Mouse (Mus musculus): ENCODE results near the gene Map7d1.

The Map7d1 gene

GRCm38 (mm10) chr4:126256131-126256791, at the start of gene Map7d1:
Map7d1 (minus strand) TSS chr4:126256343.
- ChIA-PET CTCF (interaction anchor here in 3 of 4 experiments (0.5 to 2.3 kb wide), 9 partner anchors 10 to 769 kb away, joined by 3 to 7 read pairs (median 3); partner anchors contain the start of genes Adprhl2 (in 2 of the 3) and Thrap3 (in 1 of the 3)), POLR2A (interaction anchor here in 3 of 4 experiments (0.5 to 7.0 kb wide), 36 partner anchors 8 to 711 kb away, joined by 3 to 52 read pairs (median 4); partner anchors contain the start of genes Ago1 (in 1 of the 3), Col8a2 (in 1 of the 3) and Sh3d21 (in 1 of the 3))

GRCm38 (mm10) chr4:126305428-126305827, 49.3 kb upstream of the Map7d1 start:
- ChIA-PET CTCF (interaction anchor here (0.6 to 1.3 kb wide), 7 partner anchors 9 to 149 kb away, joined by 3 to 13 read pairs (median 3); partner anchors contain the start of gene Trappc3 (in 1 of the 4)), POLR2A (interaction anchor here in 2 of 4 experiments (1.6 to 2.1 kb wide), 3 partner anchors 8 to 27 kb away, joined by 3 to 5 read pairs (median 5); no protein-coding TSS in a partner anchor)

DNA sequence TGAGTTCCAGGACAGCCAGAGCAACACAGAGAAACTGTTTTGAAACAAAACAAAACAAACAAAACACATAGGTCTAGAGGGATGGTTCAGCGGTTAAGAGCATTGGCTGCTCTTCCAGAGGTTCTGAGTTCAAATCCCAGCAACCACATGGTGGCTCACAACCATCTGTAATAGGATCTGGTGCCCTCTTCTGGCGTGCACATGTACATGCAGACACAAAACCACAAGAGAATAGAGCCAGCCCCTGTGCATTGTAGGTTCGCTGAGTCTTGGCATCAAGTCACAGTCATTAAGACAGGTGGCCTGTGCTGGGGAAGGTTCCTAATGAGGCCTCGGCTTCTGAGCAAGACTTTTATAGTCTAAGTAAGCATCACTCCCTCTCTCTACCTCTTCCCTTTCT, 47.7 kb upstream of the Map7d1 start:
- ChIA-PET CTCF (interaction anchor here (0.6 to 1.3 kb wide), 7 partner anchors 8 to 55 kb away, joined by 3 to 6 read pairs (median 3); partner anchors contain the start of gene Trappc3 (in 1 of the 4)), POLR2A (interaction anchor here in 2 of 4 experiments (0.7 to 2.1 kb wide), 3 partner anchors 25 to 26 kb away, joined by 3 to 5 read pairs (median 3); no protein-coding TSS in a partner anchor)

DNA sequence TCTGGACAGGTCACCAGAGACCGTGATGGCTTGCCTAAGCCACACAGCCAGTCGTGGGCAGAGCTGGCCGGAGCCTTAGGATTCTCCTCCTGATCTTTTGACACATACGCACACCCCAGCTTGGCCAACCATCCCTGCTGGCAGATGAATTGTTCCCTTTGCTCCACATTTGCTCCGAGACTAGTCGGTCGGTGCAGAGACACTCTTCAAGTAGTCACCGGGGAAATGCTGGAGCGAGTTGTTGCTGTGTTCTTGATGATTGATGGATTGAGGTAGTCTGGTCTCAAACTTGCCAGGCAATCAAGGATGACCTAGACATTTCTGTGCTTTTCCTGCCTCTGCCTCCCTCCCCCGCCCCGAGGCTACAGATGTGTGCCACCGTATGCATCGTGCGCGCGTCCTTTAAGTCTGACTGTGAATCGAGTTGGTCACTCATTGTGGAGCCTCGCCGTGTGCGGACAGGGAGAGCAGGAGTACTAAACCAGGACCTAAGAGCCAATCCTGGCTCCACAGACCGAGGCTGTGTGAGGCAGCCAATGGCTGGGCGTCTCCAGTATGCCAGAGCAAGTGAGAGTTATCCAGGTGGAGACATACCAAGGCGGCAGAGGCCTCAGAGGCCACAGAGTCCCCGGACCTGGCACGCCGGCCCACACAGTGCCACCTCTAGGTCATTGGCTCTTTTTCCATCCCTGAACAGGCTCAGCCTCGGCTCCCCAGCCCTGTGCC, 45.6 kb upstream of the Map7d1 start:
- CTCF ChIA-PET: interaction anchor here in 3 of 4 experiments (1.0 to 1.4 kb wide), 4 partner anchors 8 to 40 kb away, joined by 3 to 4 read pairs (median 3); partner anchors contain the start of genes Adprhl2 (in 1 of the 3) and Trappc3 (in 1 of the 3)
- POLR2A ChIA-PET: interaction anchor here in 3 of 4 experiments (1.2 to 2.7 kb wide), 4 partner anchors 20 to 24 kb away, joined by 3 to 6 read pairs (median 6); partner anchors contain the start of gene Adprhl2 (in 1 of the 3)

GRCm38 (mm10) chr4:126300916-126301583, 44.9 kb upstream of the Map7d1 start:
- POLR2A ChIA-PET: interaction anchor here in 3 of 4 experiments (1.0 to 2.7 kb wide), 6 partner anchors 15 to 23 kb away, joined by 3 to 6 read pairs (median 6); partner anchors contain the start of genes Adprhl2 (in 1 of the 3) and Col8a2 (in 1 of the 3)
- CTCF ChIA-PET: interaction anchor here in 3 of 4 experiments (0.6 to 1.4 kb wide), 5 partner anchors 9 to 39 kb away, joined by 3 to 4 read pairs (median 3); partner anchors contain the start of gene Trappc3 (in 1 of the 3)

GRCm38 (mm10) chr4:126296617-126297101, 40.5 kb upstream of the Map7d1 start:
- POLR2A ChIA-PET: interaction anchor here in 3 of 4 experiments (0.7 to 3.5 kb wide), 17 partner anchors 9 to 440 kb away, joined by 3 to 17 read pairs (median 4); partner anchors contain the start of genes Adprhl2 (in 2 of the 3), Col8a2 (in 2 of the 3), Mrps15 (in 1 of the 3) and Psmb2 (in 1 of the 3)
- CTCF ChIA-PET: interaction anchor here in 2 of 4 experiments (0.7 to 2.9 kb wide), 10 partner anchors 9 to 70 kb away, joined by 3 to 19 read pairs (median 5); partner anchors contain the start of genes Col8a2 (in 2 of the 2), Adprhl2 (in 1 of the 2) and Trappc3 (in 1 of the 2)

GRCm38 (mm10) chr4:126295937-126296336, 39.8 kb upstream of the Map7d1 start:
- ChIA-PET CTCF (interaction anchor here (0.6 to 2.9 kb wide), 14 partner anchors 8 to 84 kb away, joined by 3 to 19 read pairs (median 6); partner anchors contain the start of genes Col8a2 (in 2 of the 4) and Adprhl2 (in 1 of the 4)), POLR2A (interaction anchor here in 3 of 4 experiments (0.6 to 3.5 kb wide), 16 partner anchors 9 to 1415 kb away, joined by 3 to 17 read pairs (median 4); partner anchors contain the start of genes Adprhl2 (in 2 of the 3), Col8a2 (in 2 of the 3), Psmb2 (in 1 of the 3) and Tekt2 (in 1 of the 3))

- POLR2A ChIA-PET: interaction anchor here in 3 of 4 experiments (0.7 to 3.5 kb wide), 11 partner anchors 8 to 49 kb away, joined by 3 to 17 read pairs (median 4); partner anchors contain the start of genes Adprhl2 (in 1 of the 3), Col8a2 (in 1 of the 3) and Trappc3 (in 1 of the 3)
- CTCF ChIA-PET: interaction anchor here (0.7 to 2.2 kb wide), 5 partner anchors 9 to 209 kb away, joined by 3 to 10 read pairs (median 6); no protein-coding TSS in a partner anchor
Observed at GRCm38 (mm10) chr4:126295152-126295551, 39.0 kb upstream of the Map7d1 start.

DNA sequence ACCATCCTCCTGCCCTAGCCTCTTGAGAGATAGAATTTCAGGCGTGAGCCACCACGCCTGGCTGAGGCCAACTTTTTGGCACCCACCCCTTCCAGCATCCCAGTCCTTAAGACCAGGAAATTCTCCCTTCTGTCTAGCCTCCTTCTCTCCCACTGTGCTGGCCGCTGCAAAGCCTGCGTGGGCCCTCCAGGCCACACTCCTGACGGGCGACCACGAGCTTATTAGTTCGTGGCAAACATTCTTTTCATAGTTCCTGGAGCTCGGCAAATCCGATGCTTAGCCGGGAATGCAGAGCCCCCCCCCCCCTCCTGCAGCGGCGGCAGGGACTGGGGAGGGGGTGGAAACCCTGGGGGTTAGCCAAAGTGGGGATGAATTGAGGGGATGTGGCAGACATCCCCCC, 35.1 kb upstream of the Map7d1 start:
- CTCF ChIA-PET: interaction anchor here (0.6 to 2.2 kb wide), 10 partner anchors 12 to 1139 kb away, joined by 3 to 11 read pairs (median 3); partner anchors contain the start of genes Adprhl2 (in 1 of the 4) and Trappc3 (in 1 of the 4)
- POLR2A ChIA-PET: interaction anchor here in 2 of 4 experiments (0.7 to 1.7 kb wide), 3 partner anchors 10 to 57 kb away, joined by 3 to 6 read pairs (median 3); no protein-coding TSS in a partner anchor

DNA sequence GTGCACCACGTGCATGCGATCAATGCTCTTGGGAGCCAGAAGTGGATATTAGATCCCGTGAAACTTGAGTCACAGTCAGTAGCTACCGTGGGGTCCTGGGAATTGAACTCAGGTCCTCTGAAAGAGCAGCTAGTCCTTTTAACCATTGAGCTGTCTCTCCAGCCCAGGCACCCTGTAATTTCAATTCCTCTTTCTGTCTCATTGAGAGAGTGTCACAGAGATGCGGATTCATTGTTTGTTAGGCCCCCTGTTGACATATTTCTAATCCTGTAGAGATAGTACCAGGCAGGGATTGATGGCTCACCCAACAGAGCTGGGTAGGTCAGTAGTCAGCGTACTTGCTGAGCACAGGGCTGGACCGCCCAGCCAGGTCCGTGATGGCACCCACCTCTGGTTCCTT, 34.2 kb upstream of the Map7d1 start:
- POLR2A ChIA-PET: interaction anchor here in 2 of 4 experiments (1.7 to 1.9 kb wide), 2 partner anchors 12 to 13 kb away, joined by 6 to 7 read pairs; no protein-coding TSS in a partner anchor
- CTCF ChIA-PET: interaction anchor here in 3 of 4 experiments (0.6 to 2.3 kb wide), 5 partner anchors 12 to 446 kb away, joined by 3 to 11 read pairs (median 4); no protein-coding TSS in a partner anchor

DNA sequence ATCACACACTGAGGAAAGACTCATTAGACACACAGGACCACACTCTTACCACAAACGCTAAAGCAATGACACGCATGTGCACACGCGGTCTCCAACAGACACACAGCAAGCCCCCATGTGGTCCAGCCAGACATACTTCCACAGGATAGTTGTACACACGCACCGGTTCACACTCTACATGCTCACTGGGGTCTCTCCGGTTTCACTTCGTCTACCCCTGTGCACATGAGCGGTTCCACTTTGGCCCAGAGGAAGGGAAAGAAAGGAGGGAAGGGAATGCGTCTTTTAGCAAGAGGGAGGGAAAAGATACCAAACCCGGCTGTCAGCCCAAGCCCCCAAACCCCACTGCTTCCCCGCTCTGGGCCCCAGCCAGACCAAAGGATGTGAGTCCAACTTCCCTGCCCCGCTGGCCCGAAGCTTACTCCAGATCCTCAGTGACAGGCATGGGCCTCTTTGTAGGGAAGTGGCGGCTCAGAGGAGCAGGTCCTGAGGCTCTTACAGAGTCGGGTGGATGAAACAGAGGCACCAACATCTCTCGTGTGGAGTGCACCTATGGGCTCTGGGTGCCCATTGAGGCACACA, 32.0 kb upstream of the Map7d1 start:
- CTCF ChIA-PET: interaction anchor here in 2 of 4 experiments (0.6 to 2.3 kb wide), 2 partner anchors 10 to 21 kb away, joined by 4 to 5 read pairs; no protein-coding TSS in a partner anchor
- POLR2A ChIA-PET: interaction anchor here in 2 of 4 experiments (1.8 to 2.7 kb wide), 3 partner anchors 9 to 10 kb away, joined by 7 to 14 read pairs (median 10); no protein-coding TSS in a partner anchor

- ChIA-PET CTCF (interaction anchor here (0.6 to 2.0 kb wide), 8 partner anchors 8 to 34 kb away, joined by 3 to 19 read pairs (median 6); no protein-coding TSS in a partner anchor), POLR2A (interaction anchor here in 2 of 4 experiments (1.0 to 2.7 kb wide), 7 partner anchors 8 to 445 kb away, joined by 3 to 14 read pairs (median 7); no protein-coding TSS in a partner anchor)
Observed at GRCm38 (mm10) chr4:126287302-126287995, 31.3 kb upstream of the Map7d1 start.

GRCm38 (mm10) chr4:126286492-126286891, 30.3 kb upstream of the Map7d1 start, which contains the start of gene Col8a2:
Col8a2 (plus strand) TSS chr4:126286793.
- POLR2A ChIA-PET: interaction anchor here in 3 of 4 experiments (0.8 to 2.7 kb wide), 15 partner anchors 8 to 446 kb away, joined by 3 to 14 read pairs (median 3); partner anchors contain the start of gene Map7d1 (in 1 of the 3)
- CTCF ChIA-PET: interaction anchor here (0.7 to 2.0 kb wide), 10 partner anchors 8 to 36 kb away, joined by 3 to 19 read pairs (median 5); partner anchors contain the start of genes Adprhl2 (in 1 of the 4) and Trappc3 (in 1 of the 4)

DNA sequence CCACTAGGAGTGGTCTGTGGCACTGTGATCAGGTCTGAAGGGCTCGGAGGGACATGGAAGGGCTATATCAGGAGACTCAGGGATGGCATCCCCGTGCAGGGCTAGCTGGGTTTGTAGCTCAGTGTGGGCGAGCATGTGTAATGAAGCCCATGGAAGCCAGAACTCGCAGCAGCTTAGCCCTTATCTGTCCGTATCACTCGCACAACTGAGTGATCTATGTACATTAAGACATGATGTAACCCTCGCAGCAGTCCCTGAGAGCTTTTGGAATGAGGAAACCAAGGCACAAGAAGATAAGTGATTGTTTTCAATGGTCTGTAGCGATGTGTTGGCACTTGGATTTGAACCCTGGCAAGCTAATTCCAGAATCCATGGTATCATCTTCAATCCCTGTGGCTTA, 27.4 kb upstream of the Map7d1 start:
- CTCF ChIA-PET: interaction anchor here in 3 of 4 experiments (0.8 to 1.4 kb wide), 4 partner anchors 11 to 38 kb away, joined by 3 to 4 read pairs (median 3); partner anchors contain the start of genes Trappc3 (in 2 of the 3) and Adprhl2 (in 1 of the 3)

GRCm38 (mm10) chr4:126281706-126282105, 25.6 kb upstream of the Map7d1 start:
- ChIA-PET CTCF (interaction anchor here in 2 of 4 experiments (0.6 to 0.8 kb wide), 2 partner anchors 34 to 562 kb away, joined by 4 to 7 read pairs; no protein-coding TSS in a partner anchor), POLR2A (interaction anchor here in 3 of 4 experiments (0.6 to 0.8 kb wide), 5 partner anchors 9 to 211 kb away, joined by 3 to 4 read pairs (median 3); no protein-coding TSS in a partner anchor)

More for the DNA sequence above, 27.4 kb upstream of the Map7d1 start:
- POLR2A ChIA-PET: interaction anchor here in 2 of 4 experiments (0.8 to 1.8 kb wide), 4 partner anchors 19 to 257 kb away, joined by 3 to 4 read pairs (median 3); partner anchors contain the start of gene Trappc3 (in 1 of the 2)
